Mouse (Mus musculus) myocyte (in vitro differentiated cells): Measurements from ENCODE around the gene Rnf207.

Experiments used
- CEBPB ChIP-seq: IDR thresholded peaks from 2 replicates; pipeline ENCODE4 v1.6.1; 2011; ENCODE audit warnings: mild to moderate bottlenecking, moderate library complexity; ENCODE audit not compliant: poor library complexity, insufficient read depth, severe bottlenecking
- MAX ChIP-seq: IDR thresholded peaks from one replicate; pipeline ENCODE4 v1.6.1; 2011; ENCODE audit warnings: low read depth, mild to moderate bottlenecking, control low read depth
- POLR2A ChIP-seq: IDR thresholded peaks from one replicate; pipeline ENCODE4 v1.6.1; 2011; ENCODE audit warnings: low read depth, mild to moderate bottlenecking, control low read depth, moderate library complexity; ENCODE audit not compliant: insufficient read length
- POLR2AphosphoS2 ChIP-seq: IDR thresholded peaks from one replicate; pipeline ENCODE4 v1.6.1; 2011; ENCODE audit warnings: low read depth, control low read depth; ENCODE audit not compliant: insufficient read length
- SRF ChIP-seq: IDR thresholded peaks from one replicate; pipeline ENCODE4 v1.6.1; 2011; ENCODE audit warnings: low read depth; ENCODE audit not compliant: control insufficient read depth, insufficient read length
- TCF12 ChIP-seq: IDR thresholded peaks from one replicate; pipeline ENCODE4 v1.6.1; 2011; ENCODE audit warnings: mild to moderate bottlenecking, control low read depth; ENCODE audit not compliant: poor library complexity, insufficient read depth, severe bottlenecking
- TCF3 ChIP-seq: IDR thresholded peaks from one replicate; pipeline ENCODE4 v1.6.1; 2011; ENCODE audit warnings: low read depth, control low read depth; ENCODE audit not compliant: insufficient read length
- USF1 ChIP-seq: IDR thresholded peaks from one replicate; pipeline ENCODE4 v1.6.1; 2011; ENCODE audit warnings: low read depth, mild to moderate bottlenecking, control low read depth, moderate library complexity

DNA sequence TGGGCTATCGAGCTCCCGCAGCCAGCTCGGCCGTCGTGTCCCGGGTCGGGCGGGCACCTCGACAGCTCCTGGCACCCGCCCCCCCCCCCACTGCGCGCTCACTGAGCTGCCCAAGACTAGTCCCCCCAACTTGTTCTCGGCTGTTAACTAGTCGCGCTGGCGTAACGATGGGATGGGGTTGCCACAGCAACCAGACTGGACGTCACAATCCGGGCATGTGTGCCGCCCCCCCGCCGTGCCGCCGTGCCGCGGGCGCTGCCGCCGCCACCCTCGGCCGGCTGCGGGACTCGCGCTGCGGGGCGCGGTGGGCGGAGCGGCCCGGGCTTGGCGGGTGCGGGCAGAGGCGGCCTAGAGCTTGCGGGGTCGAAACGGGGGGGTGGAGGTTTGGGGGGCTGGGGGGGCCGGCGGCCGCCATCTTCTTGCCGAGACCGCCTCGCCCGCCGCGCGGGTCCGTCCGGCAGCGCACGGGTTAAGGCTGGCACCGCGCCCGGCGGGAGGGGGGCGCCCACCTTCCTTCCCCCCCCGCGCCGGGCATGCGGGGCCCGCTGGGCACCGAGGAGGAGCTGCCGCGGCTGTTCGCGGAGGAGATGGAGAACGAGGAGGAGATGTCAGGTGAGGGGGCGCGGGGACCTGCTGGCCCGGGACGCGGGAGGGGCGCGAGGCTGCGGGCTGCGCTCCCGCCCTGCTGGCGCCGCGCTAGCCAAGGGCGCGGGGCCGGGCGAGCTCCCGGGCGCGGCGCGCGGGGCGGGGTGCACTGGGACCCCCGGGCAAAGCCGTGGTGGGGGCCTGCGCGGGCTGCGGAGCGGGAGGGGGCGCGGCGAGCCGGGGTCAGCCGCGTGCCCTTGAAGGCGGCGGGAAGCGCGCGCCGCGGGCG is 19.9 kb upstream of the Rnf207 start, which contains the start of gene Chd5:
- no peak for TF ChIP-seq USF1
- TF ChIP-seq POLR2A, result no peak
- no peak for TF ChIP-seq CEBPB
- no peak for TF ChIP-seq SRF
- no peak for TF ChIP-seq MAX
- no peak for TF ChIP-seq TCF3
- no peak for TF ChIP-seq POLR2AphosphoS2
- no peak for TF ChIP-seq TCF12
